Mouse (Mus musculus) embryonic facial prominence, embryonic 13.5 days (tissue): ENCODE measurements around the gene Mid1. TPM values are rescaled to one million over a fixed set of nuclear protein-coding genes. Genes with fewer than 3 reads are reported as not detected.
"Not testable (repeated sequence)": the region's sequence is repeated elsewhere in the genome, so short reads cannot be mapped to it uniquely, and the experiment has no call there.

Experiments used
- ATAC-seq: fragments of 200-750 bp; cut with Nextera tagmentation; 2 replicates; pipeline ENCODE4 v1.8.0; 2017; ENCODE audit warnings: low read depth; ENCODE audit not compliant: insufficient number of reproducible peaks, insufficient read depth, low FRiP score, low TSS enrichment
- H3K27ac ChIP-seq: fragments of 300-500 bp; sonication (generic); 2 replicates; pipeline ENCODE4 v1.5.1; 2015; ENCODE audit warnings: moderate library complexity, mild to moderate bottlenecking, inconsistent platforms
- H3K27me3 ChIP-seq: fragments of 300-500 bp; sonication (generic); 2 replicates; pipeline ENCODE4 v1.6.1; 2015; ENCODE audit warnings: mild to moderate bottlenecking, inconsistent platforms
- H3K36me3 ChIP-seq: fragments of 300-500 bp; sonication (generic); 2 replicates; pipeline ENCODE4 v1.6.1; 2015; ENCODE audit warnings: mild to moderate bottlenecking, inconsistent platforms
- H3K4me1 ChIP-seq: fragments of 300-500 bp; sonication (generic); 2 replicates; pipeline ENCODE4 v1.6.1; 2015; ENCODE audit warnings: inconsistent platforms
- H3K4me2 ChIP-seq: fragments of 300-500 bp; sonication (generic); 2 replicates; pipeline ENCODE4 v1.6.1; 2015; ENCODE audit warnings: moderate library complexity, mild to moderate bottlenecking, inconsistent platforms
- H3K4me3 ChIP-seq: fragments of 300-500 bp; sonication (generic); 2 replicates; pipeline ENCODE4 v1.5.1; 2015; ENCODE audit warnings: mild to moderate bottlenecking, inconsistent platforms
- H3K9ac ChIP-seq: fragments of 300-500 bp; sonication (generic); 2 replicates; pipeline ENCODE4 v1.6.1; 2015; ENCODE audit warnings: mild to moderate bottlenecking, inconsistent platforms
- H3K9me3 ChIP-seq: fragments of 300-500 bp; sonication (generic); 2 replicates; pipeline ENCODE4 v1.6.1; 2016; ENCODE audit warnings: inconsistent platforms
- WGBS: fragments of 180-500 bp; shearing (Covaris S2); methylation state at CpG from one replicate; pipeline ENCODE4 v1.1.7; 2015; ENCODE audit warnings: mixed read lengths; 5-methylcytosine and 5-hydroxymethylcytosine counted together
- polyA plus RNA-seq: library from polyadenylated mRNA; unstranded; fragments of >200 nt; fragmentation: Nextera tagmentation; extraction: Ambion mirVana; gene quantifications from 2 replicates; pipeline ENCODE4 v1.2.1, GENCODE M21; 2015

The Mid1 gene
- polyA plus RNA-seq, 1 experiment from 2014 or later = 9.2 TPM

DNA sequence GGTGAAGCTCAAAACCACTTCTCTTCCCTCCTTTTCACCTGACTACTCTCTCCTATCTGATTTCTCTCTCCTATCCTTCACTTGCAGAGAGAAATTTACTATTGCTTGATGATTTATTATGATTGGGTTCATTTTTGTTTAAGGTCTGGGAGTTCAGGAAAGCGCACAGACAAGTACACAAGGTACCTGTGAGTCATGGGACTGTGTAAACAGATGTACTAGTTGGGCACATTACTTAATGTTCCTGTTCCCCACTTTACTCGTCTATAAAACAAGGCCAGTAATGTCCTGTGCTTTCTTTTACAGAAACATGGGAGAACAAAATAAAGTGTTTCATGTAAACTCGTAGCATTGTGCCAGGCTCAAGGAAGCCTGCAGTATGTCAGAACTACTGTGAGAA lies 248.2 kb downstream of the Mid1 start:
- H3K36me3 ChIP-seq = no peaks in the 10 kb centered on the region
- no peak overlapping the region for H3K27ac ChIP-seq
- H3K4me1 ChIP-seq = no peaks in the 10 kb centered on the region
- no peak for ATAC-seq
- H3K9me3 ChIP-seq = no peaks in the 10 kb centered on the region
- 78% methylated on average over 3 of the region's 3 CpGs for WGBS
- H3K4me2 ChIP-seq = no peak overlapping the region
- no peak overlapping the region for H3K9ac ChIP-seq
- H3K4me3 ChIP-seq = no peak overlapping the region
- H3K27me3 ChIP-seq = peaks cover 14% of the 10 kb centered on the region

- 46% methylated on average over 5 of the region's 5 CpGs for WGBS
- Histone ChIP-seq H3K4me3 (no peak overlapping the region), H3K9ac (no peak overlapping the region), H3K27me3 (peaks cover 22% of the 10 kb centered on the region), H3K27ac (no peak overlapping the region), H3K9me3 (no peaks in the 10 kb centered on the region), H3K4me1 (no peaks in the 10 kb centered on the region), H3K4me2 (no peak overlapping the region), H3K36me3 (no peaks in the 10 kb centered on the region)
- no peak for ATAC-seq
Measured at GRCm38 (mm10) chrX:169937119-169937719, 252.2 kb downstream of the Mid1 start.

GRCm38 (mm10) chrX:169940531-169940930 lies 255.5 kb downstream of the Mid1 start:
- peaks cover 13% of the 10 kb centered on the region; the same call in 1 of the 2 replicates for H3K27me3 ChIP-seq
- H3K4me1 ChIP-seq = no peaks in the 10 kb centered on the region
- H3K4me2 ChIP-seq = no peak overlapping the region
- no peak overlapping the region for H3K4me3 ChIP-seq
- WGBS = 73% methylated on average over 4 of the region's 4 CpGs
- no peaks in the 10 kb centered on the region for H3K36me3 ChIP-seq
- ATAC-seq = no peak
- no peaks in the 10 kb centered on the region for H3K9me3 ChIP-seq
- no peak overlapping the region for H3K9ac ChIP-seq
- H3K27ac ChIP-seq = no peak overlapping the region

- 79% methylated on average over 1 of the region's 1 CpGs for WGBS
- H3K4me3 ChIP-seq = no peak overlapping the region
- H3K4me1 ChIP-seq = no peaks in the 10 kb centered on the region
- no peaks in the 10 kb centered on the region for H3K9me3 ChIP-seq
- H3K4me2 ChIP-seq = no peak overlapping the region
- H3K9ac ChIP-seq = no peak overlapping the region
- H3K27ac ChIP-seq = no peak overlapping the region
- no peak for ATAC-seq
- no peaks in the 10 kb centered on the region for H3K36me3 ChIP-seq
- no peaks in the 10 kb centered on the region for H3K27me3 ChIP-seq
Measured at GRCm38 (mm10) chrX:169950596-169950995, 265.6 kb downstream of the Mid1 start.

DNA sequence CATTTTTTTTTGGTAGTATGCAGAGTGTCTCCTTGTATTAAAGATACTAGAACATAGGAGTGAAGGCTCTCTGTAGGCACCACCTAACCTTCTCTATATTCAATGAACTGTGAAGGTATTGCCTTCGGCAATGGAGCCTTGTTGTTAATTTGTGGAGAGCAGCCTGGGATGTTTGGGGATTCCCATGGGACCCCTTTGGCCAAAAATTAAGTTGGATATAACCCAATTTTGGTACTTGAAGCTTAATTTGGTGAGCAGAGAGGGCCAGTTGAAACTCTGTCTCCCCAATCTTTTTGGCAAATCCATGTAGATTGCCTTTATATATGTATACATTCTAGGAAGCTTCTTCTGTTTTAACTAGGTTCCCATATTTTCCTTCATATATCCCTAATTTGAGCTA lies 284.3 kb downstream of the Mid1 start:
- Histone ChIP-seq H3K36me3 (peaks cover 5% of the 10 kb centered on the region; the same call in 1 of the 2 replicates), H3K9ac (no peak overlapping the region), H3K4me2 (no peak overlapping the region), H3K4me3 (no peak overlapping the region), H3K27ac (no peak overlapping the region), H3K9me3 (peaks cover 13% of the 10 kb centered on the region; the same call in 1 of the 2 replicates), H3K4me1 (no peaks in the 10 kb centered on the region), H3K27me3 (no peaks in the 10 kb centered on the region)
- 81% methylated on average over 1 of the region's 1 CpGs for WGBS
- ATAC-seq = no peak

DNA sequence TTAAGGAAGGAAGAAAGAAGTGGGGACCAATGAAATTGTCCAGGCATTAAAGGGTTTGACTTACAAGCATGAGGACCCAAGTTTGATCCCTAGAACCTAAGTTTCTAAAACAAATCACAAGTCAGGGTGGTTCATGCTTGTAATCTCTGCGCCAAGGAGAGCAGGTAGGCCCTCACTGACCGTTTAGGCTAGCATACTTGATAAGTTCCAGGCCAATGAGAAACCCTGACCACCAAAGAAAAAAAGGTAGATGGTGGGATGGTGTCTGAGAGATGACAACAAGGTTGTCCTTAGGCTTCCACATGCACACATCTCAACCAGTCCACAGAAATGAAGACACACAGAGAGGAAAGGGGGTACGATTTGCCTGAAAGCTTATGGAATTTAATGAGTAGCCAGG lies 284.8 kb downstream of the Mid1 start:
- H3K36me3 ChIP-seq = not testable (repeated sequence)

DNA sequence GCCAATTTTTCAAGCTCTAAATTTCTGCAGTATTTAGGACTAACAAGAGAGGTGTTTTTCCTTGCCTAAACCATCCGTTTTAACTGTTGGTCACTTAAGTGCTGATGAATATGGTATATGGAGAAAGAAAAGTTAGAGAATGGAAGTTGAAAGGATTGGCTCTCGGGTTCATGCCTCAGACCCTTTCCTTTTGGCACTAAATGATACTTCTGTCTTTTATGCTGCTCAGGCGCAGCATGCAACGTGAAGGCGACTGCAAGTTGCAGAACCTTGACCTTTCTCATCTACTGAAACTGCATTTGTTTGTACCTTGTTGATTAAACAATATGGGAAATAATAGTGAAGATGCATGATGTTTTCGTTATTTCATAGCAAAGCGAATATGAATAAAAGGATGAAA lies 285.5 kb downstream of the Mid1 start:
- Histone ChIP-seq H3K36me3 (peaks cover 12% of the 10 kb centered on the region; the same call in 1 of the 2 replicates), H3K9me3 (peaks cover 16% of the 10 kb centered on the region; the same call in 1 of the 2 replicates)
- not testable (repeated sequence) for H3K4me1 ChIP-seq, ATAC-seq, H3K9ac ChIP-seq, H3K27me3 ChIP-seq, H3K4me2 ChIP-seq, H3K27ac ChIP-seq, H3K4me3 ChIP-seq
- WGBS = 87% methylated on average over 7 of the region's 7 CpGs

More for the DNA sequence above, 284.8 kb downstream of the Mid1 start:
- H3K27ac ChIP-seq, H3K9ac ChIP-seq, H3K4me1 ChIP-seq, H3K4me3 ChIP-seq, H3K27me3 ChIP-seq, H3K4me2 ChIP-seq: not testable (repeated sequence)
- peak; percentile 35; the same call in 1 of the 2 replicates for ATAC-seq
- peaks cover 13% of the 10 kb centered on the region; the same call in 1 of the 2 replicates for H3K9me3 ChIP-seq
- 86% methylated on average over 3 of the region's 3 CpGs for WGBS

DNA sequence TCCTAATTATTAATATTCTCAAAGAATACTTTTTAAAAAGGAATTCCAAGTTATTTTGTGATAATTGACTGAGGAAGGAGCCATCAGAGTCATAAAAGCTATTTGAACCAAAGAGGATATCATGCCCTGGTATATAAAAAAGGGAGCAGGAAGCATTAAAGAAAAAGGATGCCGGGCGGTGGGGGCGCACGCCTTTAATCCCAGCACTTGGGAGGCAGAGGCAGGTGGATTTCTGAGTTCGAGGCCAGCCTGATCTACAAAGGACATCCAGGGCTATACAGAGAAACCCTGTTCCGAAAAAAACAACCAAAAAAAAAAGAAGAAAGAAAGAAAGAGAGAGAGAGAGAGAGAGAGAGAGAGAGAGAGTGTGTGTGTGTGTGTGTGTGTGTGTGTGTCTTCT lies 286.6 kb downstream of the Mid1 start:
- Histone ChIP-seq H3K36me3 (peaks cover 14% of the 10 kb centered on the region; the same call in 1 of the 2 replicates), H3K9me3 (peaks cover 19% of the 10 kb centered on the region; the same call in 1 of the 2 replicates)
- not testable (repeated sequence) for H3K4me2 ChIP-seq, H3K4me3 ChIP-seq, H3K27ac ChIP-seq, H3K9ac ChIP-seq, H3K27me3 ChIP-seq, ATAC-seq, H3K4me1 ChIP-seq
- 84% methylated on average over 6 of the region's 6 CpGs for WGBS

DNA sequence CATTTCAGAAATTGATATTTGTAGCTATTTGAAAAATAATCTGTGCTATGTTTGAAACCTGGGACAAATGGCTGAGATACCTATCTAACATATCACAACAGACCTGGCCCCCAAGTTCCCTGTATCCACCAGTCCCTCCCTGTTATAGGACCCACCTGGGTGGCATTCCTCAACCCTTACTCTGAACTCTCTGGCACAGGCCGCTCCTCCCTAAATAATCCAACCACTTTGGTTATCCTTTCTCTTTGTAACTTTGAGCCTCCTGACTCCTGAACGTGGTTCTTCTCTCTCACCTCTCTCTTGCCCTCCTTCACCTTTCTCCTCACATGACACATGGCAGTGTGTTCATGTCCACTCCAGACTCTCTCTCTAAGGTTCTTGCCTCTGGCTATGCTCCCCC lies 287.1 kb downstream of the Mid1 start:
- 73% methylated on average over 2 of the region's 2 CpGs for WGBS
- not testable (repeated sequence) for H3K4me1 ChIP-seq, H3K4me3 ChIP-seq, H3K4me2 ChIP-seq, H3K9ac ChIP-seq, ATAC-seq, H3K27ac ChIP-seq, H3K27me3 ChIP-seq
- Histone ChIP-seq H3K36me3 (peaks cover 14% of the 10 kb centered on the region; the same call in 1 of the 2 replicates), H3K9me3 (peaks cover 19% of the 10 kb centered on the region; the same call in 1 of the 2 replicates)

DNA sequence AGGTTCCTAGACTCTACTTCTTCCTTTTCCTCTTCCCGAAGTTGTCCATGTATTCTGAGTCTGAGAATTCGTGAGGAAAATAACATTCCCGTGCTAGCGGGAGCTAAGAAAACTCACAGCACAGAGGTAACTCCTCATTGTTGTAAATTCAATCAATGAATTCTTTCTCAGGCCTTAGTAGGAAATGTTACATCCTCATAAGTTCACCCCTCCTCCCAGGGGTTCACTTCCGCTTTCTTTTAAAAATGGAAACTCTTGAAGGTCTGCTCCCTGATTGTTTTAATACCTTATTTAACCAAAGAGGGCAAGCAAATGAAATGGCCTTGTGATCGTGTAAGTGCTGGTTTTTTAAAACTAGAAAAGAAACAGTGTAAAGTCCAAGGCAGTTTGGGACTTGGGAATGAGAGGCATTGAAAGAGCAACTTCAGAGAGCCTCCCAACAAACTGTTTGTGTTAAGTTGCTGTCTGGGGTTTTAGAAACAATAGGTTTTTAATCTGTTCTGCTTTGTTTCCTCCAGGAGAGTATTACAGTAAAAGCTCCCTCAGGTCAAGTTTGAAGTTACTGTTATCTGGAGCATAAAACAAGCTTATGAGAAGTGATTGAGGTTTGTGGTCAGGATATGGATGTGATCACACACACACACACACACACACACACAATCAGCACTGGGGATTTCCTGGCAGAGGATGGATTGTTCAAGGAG lies 287.9 kb downstream of the Mid1 start:
- H3K9ac ChIP-seq, H3K4me2 ChIP-seq, H3K4me3 ChIP-seq, H3K27ac ChIP-seq, ATAC-seq, H3K4me1 ChIP-seq, H3K27me3 ChIP-seq: not testable (repeated sequence)
- WGBS = 76% methylated on average over 6 of the region's 6 CpGs
- Histone ChIP-seq H3K36me3 (peaks cover 17% of the 10 kb centered on the region; the same call in 1 of the 2 replicates), H3K9me3 (peaks cover 21% of the 10 kb centered on the region; the same call in 1 of the 2 replicates)

DNA sequence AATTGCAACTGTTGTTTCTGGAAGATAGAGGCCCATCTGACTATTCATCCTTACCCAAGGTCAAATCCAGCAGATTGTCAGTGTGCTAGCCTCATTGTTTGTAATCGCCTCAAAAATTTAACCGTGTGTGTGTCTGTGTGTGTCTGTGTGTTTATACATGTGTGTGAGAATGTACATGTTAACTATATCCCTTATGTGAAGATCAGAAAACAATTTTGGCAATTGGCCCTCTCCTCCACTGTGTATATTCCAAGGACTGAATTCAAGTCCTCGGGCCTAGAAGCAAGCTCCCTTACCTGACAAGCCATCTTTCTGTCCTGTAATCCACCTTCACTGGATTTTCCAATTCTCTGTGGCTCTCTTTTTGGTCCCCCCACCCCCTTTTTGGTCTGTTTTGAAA lies 288.8 kb downstream of the Mid1 start:
- not testable (repeated sequence) for H3K27ac ChIP-seq, ATAC-seq, H3K4me1 ChIP-seq, H3K4me2 ChIP-seq, H3K27me3 ChIP-seq, H3K4me3 ChIP-seq, H3K9ac ChIP-seq
- Histone ChIP-seq H3K9me3 (peaks cover 30% of the 10 kb centered on the region; the same call in 1 of the 2 replicates), H3K36me3 (peaks cover 24% of the 10 kb centered on the region; the same call in 1 of the 2 replicates)
- WGBS = 59% methylated on average over 3 of the region's 3 CpGs

DNA sequence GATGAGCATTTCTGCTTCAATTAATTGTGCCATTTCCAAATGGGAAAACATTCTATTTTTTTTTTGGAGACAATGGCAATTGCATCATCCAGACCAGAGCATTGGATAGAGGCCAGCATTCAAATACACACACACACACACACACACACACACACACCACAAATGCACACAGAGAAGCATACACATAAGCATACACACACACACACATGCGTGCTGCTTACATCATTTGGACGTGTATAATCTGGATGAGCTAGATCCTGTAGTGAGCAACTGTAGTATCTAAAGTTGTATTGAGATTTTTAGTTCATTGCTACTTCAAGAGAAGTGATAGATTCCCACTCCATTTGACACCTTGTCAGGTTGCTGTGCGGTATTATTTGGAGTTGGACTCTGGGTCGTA lies 289.5 kb downstream of the Mid1 start:
- H3K36me3 ChIP-seq = peaks cover 24% of the 10 kb centered on the region; the same call in 1 of the 2 replicates
- H3K9ac ChIP-seq, H3K4me1 ChIP-seq, H3K4me2 ChIP-seq, ATAC-seq, H3K27me3 ChIP-seq, H3K27ac ChIP-seq, H3K4me3 ChIP-seq: not testable (repeated sequence)
- peaks cover 31% of the 10 kb centered on the region; the same call in 1 of the 2 replicates for H3K9me3 ChIP-seq
- WGBS = 61% methylated on average over 4 of the region's 4 CpGs
